ENCODE assay signal across 12 mouse cellular contexts in genomic region chr11:114443444-114443843, GRCm38 (mm10).
DNase-seq lines count a peak whose midpoint lies in the region; ATAC-seq and TF ChIP-seq lines count a peak whose summit lies in the region.
"Had no signal": no experiment of that assay in that cellular context is flagged by ENCODE, and none has a peak within 500 bp of the region (broad histone marks: within the 10 kb centered on the region; RNA-seq: fewer than 3 reads in every experiment).

No protein-coding gene starts in this region.

- intact Hi-C loops in gastrocnemius, postnatal 14 days (cut with DNase I; ENCODE audit: low total_unique reads): no loop called here
- intact Hi-C loops in heart, postnatal 36 days (cut with DNase I): no loop called here

- in situ Hi-C loops in Patski (cut with MboI; ENCODE audit: low pct_unique_long_range_greater_than_20kb): no loop called here

- ATAC-seq in Patski: peak; percentile 29
- ATAC-seq: intestine, embryonic 15.5 days had no signal

- POLR2A ChIA-PET in Patski (lab: Charles Lee): no interaction called here

- CTCF ChIA-PET in Patski (lab: Charles Lee): interaction anchor here (0.9 kb wide), 1 partner anchor 17 kb away, joined by 3 read pairs; no protein-coding TSS in a partner anchor

- TF ChIP-seq CTCF in Patski (IDR thresholded peaks at IDR 0.05): no peak

- H3K27me3 ChIP-seq in Patski: no peaks in the 10 kb centered on the region
- H3K27me3 ChIP-seq: embryonic facial prominence, embryonic 15.5 days; intestine, embryonic 15.5 days; stomach, embryonic 15.5 days had no signal

- peak; percentile 32 to 38 for DNase-seq in cerebellum, postnatal 10 days
- DNase-seq in cerebellum, postnatal 4 days (ENCODE audit: low spot score in 2 of 2): no peak
- DNase-seq in Patski (ENCODE audit: low read depth, low spot score): no peak
- peak; percentile 46 for DNase-seq in gastrocnemius, postnatal 14 days
- DNase-seq in lung, postnatal 25 days (ENCODE audit: low spot score): peak; percentile 61
- no peak for DNase-seq in layer of hippocampus, adult 9-10 months (ENCODE audit: low spot score)
- DNase-seq in heart, postnatal 36 days: no peak
- DNase-seq in urinary bladder, postnatal 25 days (ENCODE audit: low spot score): no peak
- DNase-seq: cerebellum, adult 8-10 months had no signal

Comparison
In these comparisons a context has a peak if more than half of its experiments do, and no peak if none do; other contexts are left out.
1. DNase-seq: peak in cerebellum, postnatal 10 days (2 of 2), gastrocnemius, postnatal 14 days (single experiment) and lung, postnatal 25 days (single experiment); none in cerebellum, postnatal 4 days (0 of 2), Patski (single experiment), layer of hippocampus, adult 9-10 months (single experiment), heart, postnatal 36 days (0 of 2) and urinary bladder, postnatal 25 days (single experiment).